Mouse (Mus musculus) embryonic stem cell, embryonic (primary cell): Measurements from ENCODE around the gene Atp5d.

ENCODE experiments used
- CTCF ChIA-PET, 4 experiments: fragments of 300-600 bp in 2 of 4; fragments of 350-600 bp in 2 of 4; sonication (Branson Sonifier 250); formaldehyde crosslinking; loops; one replicate each; lab custom pipeline; 2022; ENCODE audit warnings: inconsistent platforms in 2 of 4; lab: Charles Lee
- POLR2A ChIA-PET, 4 experiments: fragments of 300-600 bp in 2 of 4; fragments of 350-600 bp in 2 of 4; sonication (Branson Sonifier 250); formaldehyde crosslinking; loops; one replicate each; lab custom pipeline; 2022; ENCODE audit warnings: antibody characterized with exemption in 4 of 4, inconsistent platforms in 1 of 4; lab: Charles Lee

Gene Atp5d

DNA sequence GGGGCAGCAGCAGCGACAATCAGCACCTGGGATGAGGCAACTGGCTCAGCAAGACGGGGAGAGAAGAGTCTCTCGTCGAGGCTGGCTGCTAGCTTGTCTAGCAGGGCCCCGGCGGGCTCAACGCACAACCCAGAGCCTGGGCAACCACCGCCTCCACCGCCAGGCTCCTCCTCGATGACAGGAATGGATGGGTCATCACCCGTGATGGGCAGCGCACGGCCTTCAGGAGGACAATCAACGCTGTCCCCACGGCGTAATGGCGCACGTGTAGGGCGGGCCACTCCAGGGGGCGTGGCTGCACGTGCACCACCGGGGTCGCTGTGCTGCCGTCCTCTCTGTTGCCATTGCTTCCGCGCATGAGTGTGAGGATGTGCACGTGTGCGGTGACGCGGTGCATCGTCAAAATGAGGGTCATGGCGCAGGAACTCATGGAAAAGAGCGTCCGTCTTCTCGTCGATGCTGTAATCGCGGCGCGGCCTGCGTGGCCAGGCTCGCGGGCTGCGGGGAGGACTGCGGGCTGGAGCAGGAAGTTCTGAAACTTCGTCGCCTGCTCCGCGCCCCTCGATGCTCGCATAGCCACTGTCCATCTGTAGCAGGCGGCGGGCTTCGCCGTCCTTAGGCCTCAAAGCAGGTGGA, 7.0 kb upstream of the Atp5d start:
- ChIA-PET POLR2A (interaction anchor here (0.9 to 5.7 kb wide), 36 partner anchors 8 to 267 kb away, joined by 3 to 38 read pairs (median 5); partner anchors contain the start of genes Stk11 (in 3 of the 4), Cirbp (in 2 of the 4), Sbno2 (in 2 of the 4) and Tmem259 (in 2 of the 4)), CTCF (interaction anchor here in 2 of 4 experiments (1.1 to 1.4 kb wide), 2 partner anchors 34 to 147 kb away, joined by 3 to 4 read pairs; no protein-coding TSS in a partner anchor)

DNA sequence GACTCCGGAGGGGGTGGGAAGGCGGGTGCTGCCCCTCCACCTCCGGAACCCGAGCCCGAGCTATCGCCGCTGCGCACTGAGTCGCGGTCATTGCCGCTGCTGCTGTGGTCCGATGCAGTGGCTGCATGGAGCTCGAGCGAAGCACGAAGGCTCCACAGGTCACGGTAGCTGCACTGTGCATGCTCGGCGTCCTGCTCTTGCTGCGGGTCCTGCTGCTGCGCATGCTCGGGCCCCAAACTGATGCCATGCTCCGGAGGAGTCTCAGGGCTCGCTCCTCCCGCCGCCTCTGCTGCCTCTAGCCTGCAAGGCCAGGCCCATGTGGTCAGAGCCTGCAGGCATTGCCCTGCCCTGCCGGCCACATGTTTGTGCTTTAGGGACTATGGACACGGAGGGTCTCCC, 6.5 kb upstream of the Atp5d start:
- POLR2A ChIA-PET, result interaction anchor here in 3 of 4 experiments (0.6 to 5.7 kb wide), 12 partner anchors 9 to 161 kb away, joined by 3 to 29 read pairs (median 4); partner anchors contain the start of genes Cbarp (in 1 of the 3), Cirbp (in 1 of the 3), Grin3b (in 1 of the 3) and Stk11 (in 1 of the 3)
- CTCF ChIA-PET, result no interaction called here

DNA sequence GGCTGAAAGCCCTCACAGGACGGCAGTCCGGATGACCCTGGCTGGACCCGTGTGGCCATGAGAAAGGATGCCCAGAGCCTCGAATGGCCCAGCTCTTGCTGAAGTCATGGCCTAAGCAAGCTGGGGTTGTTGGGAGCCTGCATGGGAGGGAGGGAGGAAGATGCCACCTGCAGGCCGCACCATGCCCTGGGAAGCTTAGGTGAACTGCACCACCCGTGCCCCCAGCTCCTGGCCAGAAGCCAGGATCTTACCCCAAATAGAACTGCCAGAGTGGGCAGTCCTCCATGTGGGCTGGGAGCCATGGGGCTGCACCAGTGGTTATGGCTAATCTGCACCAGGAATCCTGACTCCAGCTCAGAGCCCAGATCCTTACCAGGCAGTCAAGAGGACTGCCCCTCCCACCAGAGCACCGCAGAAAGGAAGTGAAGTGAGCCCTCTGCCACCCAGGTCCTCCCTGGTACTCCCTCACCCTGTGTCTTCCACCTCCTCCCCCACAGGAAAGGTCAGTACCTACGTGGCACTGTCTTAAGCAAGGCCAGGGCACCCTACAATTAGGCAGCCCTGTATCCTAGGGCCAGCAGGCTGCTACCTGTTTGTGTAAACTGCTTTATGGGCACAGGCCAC, 5.1 kb upstream of the Atp5d start:
- ChIA-PET CTCF (interaction anchor here in 1 of 4 experiments (1.2 kb wide), 1 partner anchor 12 kb away, joined by 3 read pairs; no protein-coding TSS in a partner anchor), POLR2A (interaction anchor here in 3 of 4 experiments (0.5 to 5.7 kb wide), 17 partner anchors 8 to 174 kb away, joined by 3 to 27 read pairs (median 4); partner anchors contain the start of genes Stk11 (in 2 of the 3), Cbarp (in 1 of the 3) and Wdr18 (in 1 of the 3))

GRCm38 (mm10) chr10:80134421-80134820, 4.0 kb upstream of the Atp5d start:
- ChIA-PET POLR2A (interaction anchor here in 3 of 4 experiments (0.6 to 2.1 kb wide), 14 partner anchors 8 to 542 kb away, joined by 3 to 7 read pairs (median 3); partner anchors contain the start of gene Stk11 (in 1 of the 3)), CTCF (no interaction called here)

DNA sequence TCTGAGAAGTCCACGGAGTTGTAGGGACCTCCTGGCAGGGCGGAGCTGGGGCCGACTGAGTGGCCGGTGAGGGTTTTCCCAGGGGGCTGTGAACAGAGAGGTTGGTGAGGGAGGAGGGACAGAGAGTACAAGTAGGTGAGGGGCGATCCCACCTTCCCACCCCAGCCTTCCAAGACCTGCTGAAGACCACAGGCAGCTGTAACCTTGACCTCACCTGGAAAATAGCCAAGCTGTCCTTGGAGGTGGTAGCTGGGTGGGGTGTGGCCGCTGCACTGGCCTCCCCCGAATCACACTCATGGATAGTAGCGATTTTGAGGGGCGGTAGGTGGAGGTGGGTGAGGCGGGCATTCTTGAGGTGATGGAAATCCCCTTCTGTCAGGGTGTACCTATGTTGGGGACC, 3.3 kb upstream of the Atp5d start:
- ChIA-PET POLR2A (interaction anchor here in 2 of 4 experiments (1.2 to 2.4 kb wide), 6 partner anchors 15 to 159 kb away, joined by 3 to 11 read pairs (median 4); no protein-coding TSS in a partner anchor), CTCF (interaction anchor here in 1 of 4 experiments (0.6 to 1.7 kb wide), 2 partner anchors 175 to 288 kb away, joined by 3 to 8 read pairs; partner anchors contain the start of gene Wdr18)

DNA sequence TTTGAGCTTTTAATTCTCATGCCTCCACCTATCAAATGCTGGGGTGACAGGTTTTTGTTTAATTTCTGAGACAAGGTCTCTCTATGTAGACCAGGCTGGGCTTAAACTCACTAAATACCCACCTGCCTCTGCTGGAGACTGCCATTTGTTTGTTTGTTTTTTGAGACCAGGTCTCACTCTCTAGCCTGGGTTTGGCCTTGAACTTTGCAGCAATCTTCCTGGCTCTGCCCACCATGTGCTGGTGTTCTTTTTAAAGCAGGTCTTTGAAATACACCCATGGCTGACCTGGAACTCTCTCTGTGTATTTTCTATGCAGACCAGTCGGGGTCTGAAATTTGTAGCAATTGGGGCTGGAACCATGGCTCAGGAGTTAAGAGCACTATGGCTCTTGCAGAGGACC, 2.8 kb upstream of the Atp5d start:
- ChIA-PET POLR2A (interaction anchor here in 2 of 4 experiments (0.6 to 2.4 kb wide), 15 partner anchors 11 to 568 kb away, joined by 3 to 11 read pairs (median 4); partner anchors contain the start of gene Stk11 (in 1 of the 2)), CTCF (interaction anchor here in 1 of 4 experiments (1.7 kb wide), 1 partner anchor 176 kb away, joined by 8 read pairs; the partner anchor contains the start of gene Wdr18)

- POLR2A ChIA-PET, result interaction anchor here in 3 of 4 experiments (0.6 to 2.4 kb wide), 18 partner anchors 8 to 568 kb away, joined by 3 to 10 read pairs (median 4); partner anchors contain the start of gene Stk11 (in 2 of the 3)
- CTCF ChIA-PET, result interaction anchor here in 2 of 4 experiments (0.6 to 1.7 kb wide), 2 partner anchors 12 to 176 kb away, joined by 5 to 8 read pairs; partner anchors contain the start of genes Midn (in 1 of the 2) and Wdr18 (in 1 of the 2)
Observed at GRCm38 (mm10) chr10:80136179-80136951, 2.1 kb upstream of the Atp5d start.

- CTCF ChIA-PET, result no interaction called here
- POLR2A ChIA-PET, result interaction anchor here in 2 of 4 experiments (1.0 to 2.4 kb wide), 7 partner anchors 9 to 123 kb away, joined by 3 to 10 read pairs (median 3); partner anchors contain the start of gene Stk11 (in 2 of the 2)
Observed at GRCm38 (mm10) chr10:80136952-80137625, 1.3 kb upstream of the Atp5d start.

- CTCF ChIA-PET, result no interaction called here
Observed at GRCm38 (mm10) chr10:80137626-80138552, 543 bp upstream of the Atp5d start.

GRCm38 (mm10) chr10:80139439-80139775, 975 bp downstream of the Atp5d start:
- ChIA-PET CTCF (interaction anchor here in 2 of 4 experiments (0.6 to 2.6 kb wide), 5 partner anchors 9 to 155 kb away, joined by 3 to 11 read pairs (median 3); partner anchors contain the start of genes Cirbp (in 1 of the 2), Midn (in 1 of the 2) and Tmem259 (in 1 of the 2)), POLR2A (interaction anchor here in 3 of 4 experiments (0.6 to 3.2 kb wide), 47 partner anchors 9 to 1214 kb away, joined by 3 to 60 read pairs (median 4); partner anchors contain the start of genes Wdr18 (in 3 of the 3), Rps15 (in 1 of the 3), Stk11 (in 1 of the 3) and Tmem259 (in 1 of the 3))

More at GRCm38 (mm10) chr10:80137626-80138552, 543 bp upstream of the Atp5d start:
- POLR2A ChIA-PET, result interaction anchor here in 1 of 4 experiments (1.4 kb wide), 1 partner anchor 22 kb away, joined by 3 read pairs; the partner anchor contains the start of gene Stk11

GRCm38 (mm10) chr10:80139975-80140665, 1.7 kb downstream of the Atp5d start:
- CTCF ChIA-PET, result interaction anchor here (0.5 to 2.8 kb wide), 16 partner anchors 8 to 316 kb away, joined by 3 to 13 read pairs (median 4); partner anchors contain the start of genes Cirbp (in 1 of the 4), Grin3b (in 1 of the 4), Midn (in 1 of the 4) and Mum1 (in 1 of the 4)
- POLR2A ChIA-PET, result interaction anchor here (0.6 to 4.5 kb wide), 52 partner anchors 9 to 1213 kb away, joined by 3 to 60 read pairs (median 5); partner anchors contain the start of genes Cirbp (in 2 of the 4), Tmem259 (in 2 of the 4), Wdr18 (in 2 of the 4) and Arid3a (in 1 of the 4)

GRCm38 (mm10) chr10:80140666-80141035, 2.2 kb downstream of the Atp5d start, which contains the start of gene Cbarp:
TSS of gene Cbarp (minus strand) at chr10:80140835.
- ChIA-PET POLR2A (interaction anchor here (0.5 to 4.5 kb wide), 48 partner anchors 8 to 300 kb away, joined by 3 to 60 read pairs (median 4); partner anchors contain the start of genes Cirbp (in 2 of the 4), Tmem259 (in 2 of the 4), Arid3a (in 1 of the 4) and Ndufs7 (in 1 of the 4)), CTCF (interaction anchor here (0.6 to 2.8 kb wide), 18 partner anchors 24 to 316 kb away, joined by 3 to 13 read pairs (median 4); partner anchors contain the start of genes Tmem259 (in 2 of the 4), Dazap1 (in 1 of the 4), Gamt (in 1 of the 4) and Mum1 (in 1 of the 4))

- CTCF ChIA-PET, result interaction anchor here (0.6 to 2.8 kb wide), 18 partner anchors 23 to 361 kb away, joined by 3 to 13 read pairs (median 4); partner anchors contain the start of genes Tmem259 (in 2 of the 4), Wdr18 (in 2 of the 4), Dazap1 (in 1 of the 4) and Gamt (in 1 of the 4)
- POLR2A ChIA-PET, result interaction anchor here (0.5 to 4.5 kb wide), 43 partner anchors 9 to 300 kb away, joined by 3 to 60 read pairs (median 4); partner anchors contain the start of genes Cirbp (in 2 of the 4), Tmem259 (in 2 of the 4), Arid3a (in 1 of the 4) and Ndufs7 (in 1 of the 4)
Observed at GRCm38 (mm10) chr10:80141243-80141642, 2.8 kb downstream of the Atp5d start.
